Mouse (Mus musculus): Measurements from ENCODE around the gene Ttc26. TPM values are rescaled to one million over a fixed set of nuclear protein-coding genes. Genes with fewer than 3 reads are reported as not detected.

Gene Ttc26
- polyA plus RNA-seq (2014; fragmentation: Illumina TruSeq; extraction: RNeasy Lipid Tissue Mini Kit (QIAGEN cat#74804); ENCODE audit: low read depth, low replicate concordance), result 3.4 TPM

DNA sequence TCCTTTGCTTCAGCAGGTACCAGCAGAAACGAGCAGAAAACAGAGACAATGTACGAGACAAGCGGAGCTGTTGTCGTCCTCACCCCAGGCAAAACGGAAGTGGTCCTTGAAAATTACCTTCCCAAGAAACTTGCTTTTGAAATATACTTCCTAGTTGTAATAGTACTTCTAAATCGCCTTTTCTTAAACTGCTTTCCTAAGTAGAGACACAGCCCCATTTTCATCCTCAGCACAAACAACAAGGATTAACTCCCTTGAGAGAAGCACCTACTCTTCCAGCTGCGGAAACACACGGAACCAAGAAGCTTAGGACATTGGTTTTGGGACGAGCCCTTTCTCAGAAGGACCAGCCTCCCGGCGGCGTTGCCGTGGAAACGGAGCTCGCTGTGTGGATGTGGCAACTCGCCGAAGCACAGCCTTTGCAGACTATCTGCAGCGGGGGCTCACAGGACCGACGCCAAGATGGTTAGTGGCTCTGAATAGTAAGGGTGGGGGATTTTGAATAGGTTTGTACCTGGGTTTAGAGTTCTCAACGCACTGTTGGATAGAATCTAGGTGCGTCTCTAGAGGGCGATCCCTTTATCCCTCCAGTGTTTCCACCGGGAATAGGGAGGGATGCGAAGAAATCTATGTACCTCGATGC is at the start of gene Ttc26:
Ttc26 (plus strand) TSS at position 341 of the 643 bp plus-strand sequence.

DNA sequence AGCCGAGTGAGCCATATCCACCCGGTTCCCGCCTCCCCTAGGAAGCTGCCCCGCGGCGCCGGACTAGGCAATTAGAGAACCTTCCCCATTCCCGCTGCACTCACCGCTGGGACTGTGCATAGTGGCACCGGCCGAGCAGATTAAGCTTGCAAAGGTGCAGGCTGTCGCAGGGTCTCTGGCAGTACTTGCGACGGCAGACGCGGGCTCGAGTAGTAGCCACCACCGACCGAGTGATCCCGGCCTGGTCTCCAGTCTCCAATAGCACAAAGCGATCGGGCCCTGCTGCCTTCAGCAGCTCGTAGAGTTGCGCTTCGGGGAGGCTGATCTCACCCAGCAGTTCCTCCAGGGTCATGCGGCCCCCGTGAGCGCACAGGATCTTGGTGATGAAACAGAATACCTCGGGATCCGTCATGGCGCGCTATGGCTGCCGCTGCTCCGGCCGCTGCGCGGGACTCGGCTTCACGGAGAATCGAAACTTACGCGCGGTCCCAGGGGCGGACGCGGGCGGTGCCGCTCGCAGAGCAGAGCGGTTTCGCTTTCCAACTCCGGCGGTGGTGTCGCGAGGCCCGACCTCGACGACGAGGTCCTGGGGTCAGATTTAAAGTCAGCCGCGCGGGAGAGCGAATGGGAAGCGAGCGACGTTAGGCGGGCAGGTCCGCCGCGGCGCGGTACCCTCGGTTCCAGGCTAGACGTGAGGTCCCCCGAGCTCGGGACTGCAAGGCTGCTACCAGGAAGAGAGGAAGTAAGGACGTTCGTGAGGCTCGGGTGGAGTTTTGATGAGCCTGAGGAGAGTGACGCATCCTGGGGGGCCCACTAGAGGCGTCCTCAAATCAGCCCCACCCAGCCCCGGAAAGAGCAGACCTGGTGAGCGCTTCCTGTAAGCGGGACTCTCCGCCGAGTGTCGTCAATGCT is 27.2 kb upstream of the Ttc26 start, which contains the start of gene Zc3hav1:
Zc3hav1 (minus strand) TSS at position 793 of the 912 bp plus-strand sequence.

DNA sequence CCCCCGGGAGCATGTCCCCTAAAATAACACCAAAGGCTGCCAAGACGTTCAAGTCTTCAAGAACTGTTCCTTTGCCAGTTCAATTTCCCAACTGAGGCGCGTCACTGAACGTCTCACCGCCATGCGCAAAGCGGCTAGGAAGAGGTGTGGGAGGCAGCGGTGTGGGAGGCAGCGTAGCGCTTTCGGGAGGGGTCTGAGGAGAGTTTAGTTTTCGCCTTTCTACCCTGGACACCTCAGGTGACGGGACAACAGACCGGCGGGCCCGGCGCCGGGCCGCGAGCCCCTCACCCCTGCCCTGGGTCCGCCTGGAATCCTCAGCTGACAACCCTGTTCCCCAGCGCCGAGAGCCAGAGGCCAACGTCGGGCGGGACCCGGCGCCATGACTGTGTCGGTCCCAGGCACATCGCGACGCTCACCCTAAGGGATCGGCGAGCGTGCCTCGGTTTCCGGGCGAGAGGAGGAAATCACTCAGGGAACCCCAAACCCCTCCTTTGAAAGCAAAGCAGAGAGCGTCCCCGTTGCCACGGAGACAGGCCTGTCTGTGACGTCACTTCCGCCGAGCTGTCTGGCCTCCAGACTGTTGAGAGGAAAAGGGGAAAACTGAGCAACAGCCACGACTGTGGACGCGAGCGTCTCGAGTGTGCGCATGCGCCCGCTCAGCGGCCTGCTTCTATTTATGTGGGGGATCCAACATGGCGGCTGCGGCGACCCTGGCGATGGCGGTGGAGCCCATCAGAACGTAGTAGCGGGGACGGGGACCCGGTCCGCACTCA is 52.2 kb downstream of the Ttc26 start, which contains the start of gene Ubn2:
Ubn2 (plus strand) TSS at position 690 of the 773 bp plus-strand sequence.

Other genes starting within 250 kb of the Ttc26 start
- 0.50 TPM for gene D630045J12Rik, start 127.5 kb upstream of the Ttc26 start, polyA plus RNA-seq (2014; fragmentation: Illumina TruSeq; extraction: RNeasy Lipid Tissue Mini Kit (QIAGEN cat#74804); ENCODE audit: low read depth, low replicate concordance)
- gene Zc3hav1l, start 82.2 kb upstream of the Ttc26 start, polyA plus RNA-seq (2014; fragmentation: Illumina TruSeq; extraction: RNeasy Lipid Tissue Mini Kit (QIAGEN cat#74804); ENCODE audit: low read depth, low replicate concordance), result 3.9 TPM
- 82.5 TPM for gene Zc3hav1, start 26.9 kb upstream of the Ttc26 start, polyA plus RNA-seq (2014; fragmentation: Illumina TruSeq; extraction: RNeasy Lipid Tissue Mini Kit (QIAGEN cat#74804); ENCODE audit: low read depth, low replicate concordance)
- 52.6 TPM for gene Ubn2, start 52.5 kb downstream of the Ttc26 start, polyA plus RNA-seq (2014; fragmentation: Illumina TruSeq; extraction: RNeasy Lipid Tissue Mini Kit (QIAGEN cat#74804); ENCODE audit: low read depth, low replicate concordance)
- gene Fmc1, start 152.0 kb downstream of the Ttc26 start, polyA plus RNA-seq (2014; fragmentation: Illumina TruSeq; extraction: RNeasy Lipid Tissue Mini Kit (QIAGEN cat#74804); ENCODE audit: low read depth, low replicate concordance), result 1.3 TPM
- 647 TPM for gene Luc7l2, start 169.9 kb downstream of the Ttc26 start, polyA plus RNA-seq (2014; fragmentation: Illumina TruSeq; extraction: RNeasy Lipid Tissue Mini Kit (QIAGEN cat#74804); ENCODE audit: low read depth, low replicate concordance)

Measured in sigmoid colon, adult 10 weeks (tissue).